Mouse (Mus musculus) embryo, embryonic 11.5 days (tissue): ENCODE results near the gene Spata32.
A peak's percentile ranks its signal among the peaks of the same experiment; 100 is the strongest.

ENCODE experiments used
- DNase-seq: peaks from one replicate; pipeline ENCODE4 v3.0.0-alpha.2; 2012; ENCODE audit warnings: low read depth, low spot score

Gene Spata32

GRCm38 (mm10) chr11:103174891-103175391 is 43.3 kb downstream of the Spata32 start:
- DNase-seq, result no peak

- DNase-seq, result no peak
Observed at GRCm38 (mm10) chr11:103174411-103174832, 43.8 kb downstream of the Spata32 start.

DNA sequence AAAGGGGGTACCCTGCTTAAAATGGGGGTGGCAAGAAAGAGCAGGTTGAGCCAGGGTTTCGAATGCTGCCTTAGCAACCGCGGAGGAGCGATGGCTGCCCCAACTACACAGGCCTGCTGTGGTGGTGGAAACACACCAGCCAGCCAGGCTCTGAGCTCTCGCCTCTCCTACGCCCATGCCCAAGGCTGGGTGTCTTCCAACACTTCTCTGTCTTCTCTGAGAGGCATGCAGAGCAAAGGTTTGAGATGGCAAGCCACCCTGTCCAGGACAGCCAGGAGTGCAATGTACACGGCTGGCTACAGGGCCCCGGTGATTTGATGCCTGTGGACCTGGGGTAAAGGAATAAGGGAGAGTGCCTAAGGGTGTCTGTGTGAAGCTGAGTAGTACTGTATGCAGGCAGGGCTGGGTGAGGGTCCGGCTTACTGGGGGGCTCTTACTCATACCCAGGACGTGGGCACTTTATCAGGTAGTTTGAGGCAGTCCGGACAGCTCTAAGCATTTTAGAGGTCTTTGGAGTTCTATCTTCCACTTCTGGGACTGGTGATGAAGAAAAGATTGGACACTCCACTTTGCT is 44.4 kb downstream of the Spata32 start:
- no peak for DNase-seq

DNA sequence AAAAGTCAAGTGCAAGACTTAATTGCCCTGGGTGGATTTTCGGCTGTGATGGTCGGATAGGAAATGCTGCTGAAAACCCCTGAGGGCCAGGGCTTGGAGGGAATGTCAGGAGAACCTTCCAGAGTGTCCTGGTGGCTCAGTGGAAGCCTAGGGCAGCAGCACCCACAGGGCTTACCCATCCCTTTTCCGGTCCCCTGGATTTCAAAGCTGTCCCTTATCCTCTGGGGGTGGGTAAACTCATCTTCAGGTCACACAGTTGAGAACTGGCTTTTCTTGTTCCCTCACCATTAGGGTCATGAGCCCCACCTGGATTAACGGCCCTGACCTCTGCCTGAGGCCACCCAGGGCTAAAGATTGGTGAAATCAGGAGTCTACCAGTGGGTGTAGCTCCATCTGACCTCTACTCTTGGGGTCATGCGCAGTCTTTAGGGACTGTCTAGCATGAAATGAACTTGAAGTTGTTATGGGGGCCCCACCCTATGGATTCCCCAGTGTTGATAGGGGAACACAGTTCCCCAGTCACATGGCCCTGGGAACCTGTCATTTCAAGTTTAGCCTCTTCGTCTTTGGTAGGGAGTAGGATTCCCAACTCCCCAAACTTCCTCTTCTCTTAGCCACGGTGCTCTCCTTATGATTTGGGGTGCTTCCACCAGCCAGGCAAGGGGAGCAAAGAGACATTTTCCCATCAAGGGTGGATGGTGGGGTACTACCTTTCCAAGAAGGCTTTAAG is 45.0 kb downstream of the Spata32 start:
- no peak for DNase-seq

- DNase-seq, result no peak
Observed at GRCm38 (mm10) chr11:103172392-103173040, 45.7 kb downstream of the Spata32 start.

- DNase-seq, result no peak
Observed at GRCm38 (mm10) chr11:103171703-103172391, 46.4 kb downstream of the Spata32 start.

- DNase-seq, result no peak
Observed at GRCm38 (mm10) chr11:103171286-103171620, 47.0 kb downstream of the Spata32 start.

DNA sequence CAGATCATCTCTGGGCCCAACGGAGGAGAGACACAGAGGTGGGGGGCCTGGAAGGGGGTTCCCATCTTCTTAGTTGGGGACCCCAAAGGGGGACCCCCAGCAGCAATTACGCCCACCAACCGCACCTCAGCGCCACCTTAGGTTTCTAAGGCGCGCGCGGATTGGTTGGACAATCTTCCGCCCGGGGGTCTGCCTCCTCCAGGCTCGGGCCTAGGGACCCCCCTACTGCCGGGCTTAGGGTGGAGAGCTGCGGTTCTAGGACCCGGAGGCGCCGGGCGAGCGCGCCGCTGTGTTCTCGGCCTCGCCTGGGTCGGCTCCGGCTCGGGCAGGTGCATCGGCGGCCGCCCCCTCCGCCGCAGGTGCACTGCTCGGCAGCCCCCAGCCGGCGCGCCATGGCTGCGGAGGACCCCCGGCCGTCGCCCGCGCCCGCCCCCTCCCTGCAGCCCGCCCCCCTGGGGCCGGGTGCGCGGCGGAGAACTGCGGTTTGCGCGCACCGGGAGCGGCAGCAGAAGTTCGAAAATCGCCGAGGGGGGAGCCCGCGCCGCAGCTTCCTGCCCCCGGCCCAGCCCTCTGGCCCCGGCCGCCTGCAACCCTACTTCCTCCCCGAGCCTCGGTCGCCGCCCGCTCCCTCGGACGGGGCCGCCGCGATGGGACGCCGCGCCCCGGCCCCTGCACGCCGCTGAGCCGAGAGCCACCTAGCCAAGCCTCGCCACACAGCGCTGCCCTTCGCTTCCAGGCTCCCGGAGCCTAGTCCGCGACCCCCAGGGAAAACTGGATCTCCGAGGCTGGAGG is 47.5 kb downstream of the Spata32 start, which contains the start of gene Fmnl1:
Gene Fmnl1 (plus strand): TSS at position 614 of the 792 bp plus-strand sequence.
- no peak for DNase-seq

DNA sequence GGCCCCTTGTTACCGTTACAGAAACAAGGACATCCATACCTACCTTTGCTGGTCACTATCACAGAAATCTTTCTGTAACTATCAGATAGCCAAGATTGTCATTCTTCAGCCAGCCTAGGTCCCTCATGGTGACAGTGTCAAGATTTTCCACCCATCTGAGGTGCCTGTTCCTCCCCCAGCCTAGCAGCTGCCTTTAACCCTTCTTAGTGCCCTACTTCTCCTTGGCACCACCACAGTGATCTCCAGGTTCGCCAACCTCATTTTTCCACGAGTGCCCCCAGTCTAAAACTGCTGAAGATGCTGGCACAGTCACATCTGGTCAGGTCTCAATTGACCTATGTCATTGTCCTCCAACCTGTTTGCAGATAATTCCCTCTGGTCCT is 48.1 kb downstream of the Spata32 start:
- DNase-seq, result no peak

- no peak for DNase-seq
Observed at GRCm38 (mm10) chr11:103169664-103170063, 48.6 kb downstream of the Spata32 start.

GRCm38 (mm10) chr11:103168690-103169390 is 49.4 kb downstream of the Spata32 start:
- DNase-seq, result no peak

GRCm38 (mm10) chr11:103164391-103164790 is 53.8 kb downstream of the Spata32 start:
- no peak for DNase-seq

DNA sequence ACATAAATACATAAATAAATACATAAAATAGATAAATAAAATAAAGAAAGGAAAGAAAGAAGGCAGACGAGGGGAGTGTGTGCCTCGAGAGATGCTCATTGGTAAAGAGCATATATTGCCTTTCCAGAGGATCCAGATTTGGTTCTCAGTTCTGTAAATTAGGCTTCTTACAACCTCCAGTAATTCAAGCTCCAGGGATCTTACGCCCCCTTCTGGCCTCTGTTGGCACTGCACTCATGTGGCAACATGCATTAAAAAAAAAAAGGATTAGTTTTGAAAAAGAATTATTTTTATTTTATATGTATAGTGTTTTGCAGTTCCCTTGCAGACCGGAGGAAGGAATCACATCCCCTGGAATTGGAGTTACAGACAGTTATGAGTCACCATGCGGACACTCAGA is 56.1 kb downstream of the Spata32 start:
- no peak for DNase-seq

GRCm38 (mm10) chr11:103161449-103161848 is 56.8 kb downstream of the Spata32 start:
- DNase-seq, result no peak

DNA sequence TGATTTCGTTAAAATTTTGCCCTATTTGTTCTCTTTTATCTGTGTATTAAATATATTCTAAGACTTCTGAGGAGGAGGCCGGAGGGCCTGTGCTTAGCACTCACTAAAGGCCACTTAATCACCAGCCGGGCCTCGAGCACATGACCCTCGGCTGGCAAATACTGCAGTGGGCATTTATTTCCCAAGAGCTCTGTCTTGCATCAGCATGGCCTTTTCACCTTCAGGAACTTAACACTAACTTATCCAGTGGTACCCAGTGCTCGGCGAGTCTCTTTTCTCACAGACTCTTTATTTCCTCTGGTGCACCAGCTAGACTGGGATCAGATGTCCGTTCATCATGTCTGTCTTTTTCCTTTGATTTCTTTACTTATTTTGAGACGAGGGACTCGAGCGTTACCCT is 57.5 kb downstream of the Spata32 start:
- DNase-seq, result no peak

DNA sequence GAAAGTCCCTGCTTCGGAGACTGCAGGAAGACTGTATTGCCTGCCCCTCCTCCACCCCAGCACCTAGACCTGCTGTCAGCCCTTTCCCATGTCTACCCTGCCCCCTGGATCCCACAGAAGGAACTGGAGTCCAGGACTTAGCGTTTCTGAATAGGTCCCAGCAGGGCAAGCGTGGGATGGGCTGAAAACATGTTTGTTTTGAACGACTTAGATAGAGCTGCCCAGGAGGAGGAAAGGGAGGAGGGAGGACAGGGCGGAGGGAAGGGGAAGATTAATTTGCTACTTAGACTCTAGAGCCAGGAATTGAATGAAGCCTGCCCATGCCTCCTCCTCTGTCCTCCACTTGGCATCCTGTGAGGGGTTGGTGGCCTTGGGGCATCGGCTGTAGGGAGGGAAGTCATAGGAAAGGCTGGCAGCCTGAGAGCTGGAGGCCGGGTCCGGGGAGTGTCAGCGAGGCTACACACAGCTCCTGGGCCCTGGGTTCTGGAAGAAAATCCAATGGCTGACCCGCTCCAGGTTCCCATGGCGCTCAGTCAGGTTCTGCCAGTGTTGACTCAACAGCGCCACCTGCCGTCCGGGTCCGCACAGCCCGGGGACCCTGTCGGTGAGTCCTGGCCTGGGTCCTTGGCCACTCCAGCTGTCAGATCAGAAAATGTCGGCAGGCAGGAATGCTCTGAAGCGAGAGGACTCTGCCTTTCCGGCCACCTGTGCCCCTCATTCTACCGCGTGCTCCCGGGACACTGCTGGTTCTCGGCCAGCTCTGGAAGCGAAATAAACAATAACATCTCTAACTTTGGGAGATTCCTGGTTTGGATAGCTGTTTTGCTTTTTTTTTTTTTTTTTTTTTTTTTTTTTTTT is 59.4 kb downstream of the Spata32 start:
- peak; percentile 82 for DNase-seq
